Mouse (Mus musculus) layer of hippocampus, adult 18-20 months (tissue): Measurements from ENCODE around the gene Ablim1. TPM values are rescaled to one million over a fixed set of nuclear protein-coding genes. Genes with fewer than 3 reads are reported as not detected.

ENCODE experiments used
- DNase-seq, 2 experiments: peaks; one replicate each; pipeline ENCODE4 v3.0.0; 2022; ENCODE audit warnings: low spot score in 2 of 2
- total RNA-seq, 2 experiments: library from RNA; stranded (reverse); gene quantifications; 2 replicates each; pipeline ENCODE4 v1.2.3; 2021

The Ablim1 gene
- total RNA-seq, 2 experiments from 2014 or later = 73.4 to 75.7 TPM

DNA sequence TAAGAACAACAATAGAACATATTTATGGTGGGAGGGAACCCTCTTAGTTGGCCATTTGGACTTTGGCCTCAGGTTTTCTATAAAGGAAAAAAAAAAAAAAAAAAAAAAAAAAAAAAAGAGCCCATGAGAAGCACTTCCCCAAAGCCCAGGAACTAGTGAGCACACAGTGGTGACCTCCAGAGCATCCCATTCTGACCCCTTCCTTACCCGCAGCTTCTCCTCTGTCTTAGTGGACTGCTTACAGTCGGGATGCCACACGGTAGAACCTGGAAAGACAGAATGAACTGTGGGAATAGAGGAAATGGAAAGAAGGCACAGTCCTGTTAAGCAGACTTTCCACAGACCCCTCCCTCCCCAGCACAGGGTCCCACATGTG is 235.1 kb downstream of the Ablim1 start:
- DNase-seq = no peak

DNA sequence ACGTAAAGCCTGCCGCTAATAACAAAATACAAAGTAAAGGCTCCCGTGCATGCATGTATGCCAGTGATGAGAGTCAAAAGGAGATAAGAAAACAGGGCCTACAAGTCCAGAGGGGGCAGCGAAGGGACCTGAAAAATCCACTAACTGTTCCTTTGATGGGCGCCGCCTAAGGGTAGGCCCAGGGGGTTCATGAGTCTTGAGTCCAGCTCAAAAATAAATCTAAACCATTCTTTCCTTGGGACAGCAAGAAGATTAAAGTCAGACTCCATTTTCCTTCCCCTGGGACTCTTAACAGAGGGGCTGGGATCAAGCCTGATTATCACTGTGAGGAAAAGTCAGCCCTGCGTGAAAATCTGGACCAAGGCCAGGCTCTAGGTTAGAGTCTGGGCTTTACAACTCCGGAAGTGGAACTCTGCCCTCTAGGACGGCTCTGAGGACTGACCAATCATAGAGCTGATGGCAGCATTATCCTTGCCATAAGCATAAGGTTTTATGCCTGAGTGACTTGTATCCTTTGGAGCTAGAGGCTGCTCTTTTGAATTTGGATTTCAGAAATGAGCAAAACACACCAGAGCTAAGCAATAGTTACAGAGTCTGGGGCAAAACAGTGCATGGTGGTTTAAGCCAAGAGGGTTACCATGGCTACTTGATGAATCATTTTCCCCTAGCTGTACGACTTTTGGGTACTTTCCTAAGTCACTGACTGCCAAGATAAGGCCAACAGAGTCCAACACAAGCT is 235.7 kb downstream of the Ablim1 start:
- peak; percentile 26 to 70 for DNase-seq

DNA sequence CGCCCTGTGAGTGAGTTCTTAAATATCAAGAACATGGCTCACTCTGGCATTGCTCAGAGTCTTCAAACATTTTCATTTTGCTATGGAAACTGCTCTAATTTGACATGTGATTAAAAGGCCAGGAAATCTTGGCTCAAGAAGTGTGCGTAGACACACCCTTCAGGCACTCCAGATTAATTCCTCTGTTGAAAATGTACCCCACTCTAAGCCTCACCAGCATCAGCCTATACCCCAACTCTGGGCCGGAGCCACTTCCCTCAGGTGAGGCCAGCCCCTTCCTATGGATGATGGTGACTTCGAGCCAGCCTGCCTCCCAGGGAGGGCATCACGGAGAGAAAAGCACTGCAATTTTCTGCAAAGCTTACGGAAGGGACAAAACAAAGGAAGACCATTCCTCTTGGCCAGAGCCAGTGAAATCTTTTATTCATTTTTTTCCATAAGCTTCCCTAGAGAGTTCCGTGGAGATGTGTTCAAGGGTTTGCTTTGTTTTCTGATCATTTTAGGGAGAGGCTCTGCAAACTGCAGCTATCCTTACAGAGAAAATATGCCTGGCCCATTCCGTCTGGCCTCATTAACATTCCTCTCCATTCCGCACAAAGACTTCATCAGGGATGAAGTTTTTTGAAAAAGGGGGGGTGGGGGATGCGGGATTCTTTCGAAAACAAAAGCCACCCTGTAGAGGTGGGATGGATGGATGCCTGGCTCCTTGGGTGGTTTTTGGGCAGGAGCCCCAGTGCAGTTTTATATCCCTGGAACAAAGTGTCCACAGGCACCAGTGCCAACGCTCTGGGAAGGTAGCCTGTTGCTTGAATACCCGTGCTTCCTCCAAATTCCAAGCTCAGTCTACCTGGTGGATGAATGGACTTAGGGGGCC is 236.7 kb downstream of the Ablim1 start:
- no peak for DNase-seq

DNA sequence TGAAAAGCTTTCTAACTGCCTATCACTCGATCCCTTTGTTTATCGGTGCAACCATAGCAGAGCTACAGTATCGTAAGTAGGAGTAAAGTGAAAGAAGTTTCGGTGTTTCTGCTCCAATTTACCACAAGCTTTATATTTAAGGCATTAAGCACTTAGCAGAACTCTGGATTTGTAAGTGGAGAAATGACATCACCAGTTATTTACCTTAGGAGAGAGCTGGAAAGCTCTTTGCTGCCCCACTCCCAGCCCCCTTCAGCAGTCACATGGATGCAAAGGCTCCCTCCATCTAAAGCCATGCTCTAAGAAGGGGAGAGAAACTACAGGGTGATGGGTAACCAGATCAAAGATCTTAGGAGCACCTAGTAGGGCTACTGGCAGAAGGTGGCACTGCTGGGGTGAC is 241.3 kb downstream of the Ablim1 start:
- no peak for DNase-seq

DNA sequence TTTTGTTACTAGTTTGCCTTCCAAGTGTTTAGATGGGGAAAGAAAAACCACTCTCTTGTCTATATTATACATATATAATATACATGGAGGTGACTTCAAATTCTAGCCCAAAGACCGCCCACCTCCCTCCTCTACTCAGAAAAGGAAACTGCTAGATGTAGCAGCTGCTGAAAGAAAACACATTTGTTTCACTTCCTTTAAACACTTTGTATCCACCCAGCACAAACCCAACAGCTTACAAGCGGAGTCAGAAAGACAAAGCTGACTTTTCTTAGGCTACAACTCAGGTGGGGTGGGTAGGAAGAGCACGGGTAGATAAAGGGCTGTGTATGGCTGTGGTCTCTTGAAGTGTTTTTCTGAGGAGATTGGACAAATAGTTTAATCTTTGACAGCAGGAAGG is 242.0 kb downstream of the Ablim1 start:
- no peak for DNase-seq

DNA sequence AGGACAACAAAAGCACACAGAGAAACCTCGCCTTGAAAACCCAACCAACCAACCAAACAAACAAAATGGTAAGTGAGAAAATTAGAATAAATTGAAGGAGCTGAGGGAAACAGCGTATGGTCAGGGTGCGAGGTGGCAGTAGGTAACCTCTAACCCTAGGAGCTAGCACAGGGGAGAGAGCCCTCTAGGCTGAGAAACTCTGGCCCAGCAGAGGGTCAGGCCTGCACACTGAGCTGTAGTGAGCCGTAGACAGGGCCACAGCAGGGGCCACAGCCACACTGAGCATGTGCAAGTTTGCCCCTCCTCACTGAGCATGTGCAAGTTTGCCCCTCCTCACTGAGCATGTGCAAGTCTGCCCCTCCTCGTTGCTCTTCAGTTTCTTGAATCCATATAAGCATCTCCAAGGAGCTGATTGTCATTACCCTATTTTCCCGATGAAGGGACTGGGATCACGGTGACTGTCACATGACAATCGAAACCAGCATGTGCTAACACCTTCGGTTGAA is 247.6 kb downstream of the Ablim1 start:
- DNase-seq = no peak

DNA sequence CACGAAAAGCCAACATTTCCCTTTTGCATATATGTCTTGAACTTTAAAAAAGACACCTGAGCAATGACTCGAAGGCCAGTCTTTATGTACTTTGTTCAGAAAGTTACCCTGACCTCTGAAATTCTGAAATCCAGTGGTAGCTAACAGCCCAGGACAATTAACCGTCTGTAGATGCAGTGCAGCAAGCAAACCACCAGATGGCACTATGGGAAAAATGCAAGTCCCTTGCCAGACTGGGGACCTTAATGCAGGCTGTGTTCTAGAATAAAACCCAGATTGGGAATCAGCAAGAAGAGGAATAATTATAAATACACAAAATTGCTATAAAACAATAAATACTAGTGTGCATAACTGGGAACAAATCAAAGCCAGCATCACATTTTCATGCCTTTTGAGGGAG is 248.4 kb downstream of the Ablim1 start:
- peak; percentile 33 to 81 for DNase-seq

DNA sequence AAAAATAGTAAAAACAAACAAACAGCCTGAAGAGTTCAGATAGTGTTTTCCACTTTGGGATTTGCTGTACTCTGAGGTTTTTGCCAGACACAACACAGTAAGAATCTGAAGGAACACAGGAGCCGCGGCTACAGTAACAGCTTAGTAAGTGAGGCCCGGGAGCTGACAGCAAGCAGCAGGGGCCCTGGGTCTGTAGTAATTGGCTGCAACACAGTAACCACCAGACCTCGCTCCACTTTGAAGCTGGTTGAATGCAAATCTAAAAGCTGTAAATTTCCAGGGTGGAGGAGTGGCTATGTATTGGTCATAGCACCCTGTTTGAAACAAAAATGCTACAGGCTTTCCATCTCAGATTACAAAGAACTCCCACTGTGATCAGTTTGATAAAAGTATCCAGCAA is 252.0 kb downstream of the Ablim1 start:
- no peak for DNase-seq

DNA sequence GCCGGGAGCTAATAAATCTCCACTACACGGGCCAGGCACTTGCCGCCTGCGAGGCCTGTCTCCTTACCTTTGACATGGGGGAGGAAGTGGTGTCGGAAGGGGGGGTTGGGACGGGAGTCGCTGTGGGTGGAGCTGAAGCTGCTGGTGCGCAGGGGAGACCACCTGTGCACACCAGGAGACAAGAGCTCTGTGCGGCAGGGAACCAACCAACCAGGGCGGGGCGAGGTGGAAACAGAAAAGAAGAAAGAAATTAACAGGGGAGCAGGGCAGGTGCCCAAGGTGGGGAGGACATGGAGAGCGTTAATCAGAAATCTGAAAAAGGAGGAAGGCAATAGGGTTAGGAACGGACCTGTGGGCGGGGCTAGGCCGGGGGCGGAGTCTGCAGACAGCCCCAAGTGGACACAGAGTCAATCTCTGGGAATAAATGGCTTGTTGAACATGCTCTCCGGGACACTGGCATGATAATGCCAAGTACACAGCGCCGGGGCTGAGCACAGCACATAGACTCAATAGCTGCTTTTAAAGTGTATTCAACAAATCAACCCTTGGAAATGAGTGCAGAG is 255.6 kb downstream of the Ablim1 start:
- DNase-seq = no peak

DNA sequence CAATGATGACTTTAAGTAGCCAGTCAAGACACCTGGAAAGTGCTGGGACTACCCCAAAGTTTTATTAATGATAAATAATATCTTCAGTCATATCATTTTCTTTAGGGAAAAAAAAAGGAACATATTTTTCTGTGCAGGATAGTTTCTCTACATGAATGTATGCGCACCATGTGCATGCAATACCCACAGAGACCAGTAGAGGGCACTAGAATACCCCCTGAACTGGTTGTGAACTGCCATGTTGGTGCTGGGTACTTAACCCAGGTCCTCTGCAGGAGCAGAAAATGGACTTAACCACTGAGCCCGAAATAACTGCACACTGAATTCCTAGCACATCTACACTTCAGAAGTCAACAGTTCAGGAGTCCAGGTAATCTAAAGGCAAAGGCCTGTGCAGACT is 257.2 kb downstream of the Ablim1 start:
- DNase-seq = no peak

DNA sequence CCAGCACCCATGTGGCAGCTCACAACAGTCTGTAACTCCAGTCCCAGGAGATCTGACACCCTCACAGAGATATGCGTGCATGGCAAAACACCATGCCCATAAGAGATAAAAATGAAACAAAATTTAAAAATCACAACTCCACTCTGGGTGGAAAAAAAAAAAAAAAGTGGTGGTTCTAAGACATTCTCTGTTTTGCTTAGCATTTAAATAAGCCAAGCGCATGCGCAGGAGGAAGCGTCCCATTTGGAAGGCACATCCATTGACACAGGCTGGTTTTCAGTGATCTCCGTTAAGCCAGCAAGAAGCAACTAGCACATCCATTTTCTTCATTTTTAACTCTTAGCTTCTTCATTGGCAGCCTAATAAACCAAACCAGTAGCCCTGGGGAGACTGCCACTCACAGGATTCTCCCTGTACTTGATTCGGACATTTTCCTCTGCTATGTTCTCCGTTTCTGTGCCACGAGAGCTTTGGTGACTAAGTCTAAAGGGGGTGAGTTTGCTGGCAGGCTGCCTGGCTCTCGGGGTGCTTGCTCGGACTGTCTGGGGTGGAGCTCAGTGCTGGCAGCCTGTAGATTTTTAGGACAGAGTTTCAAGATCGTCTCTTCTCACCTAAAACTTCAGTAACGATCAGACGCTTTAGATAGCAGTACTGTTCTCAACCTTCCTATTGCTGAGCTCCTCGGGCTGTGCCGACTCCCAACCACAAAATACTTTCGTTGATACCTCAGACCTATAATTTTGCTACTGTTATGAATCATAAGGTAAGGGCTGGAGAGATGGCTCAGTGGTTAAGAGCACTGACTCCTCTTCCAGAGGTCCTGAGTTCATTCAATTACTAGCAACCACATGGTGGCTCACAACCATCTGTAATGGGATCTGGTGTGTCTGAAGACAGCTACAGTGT is 259.3 kb downstream of the Ablim1 start:
- DNase-seq = peak in 1 of 2 experiments; percentile 19

DNA sequence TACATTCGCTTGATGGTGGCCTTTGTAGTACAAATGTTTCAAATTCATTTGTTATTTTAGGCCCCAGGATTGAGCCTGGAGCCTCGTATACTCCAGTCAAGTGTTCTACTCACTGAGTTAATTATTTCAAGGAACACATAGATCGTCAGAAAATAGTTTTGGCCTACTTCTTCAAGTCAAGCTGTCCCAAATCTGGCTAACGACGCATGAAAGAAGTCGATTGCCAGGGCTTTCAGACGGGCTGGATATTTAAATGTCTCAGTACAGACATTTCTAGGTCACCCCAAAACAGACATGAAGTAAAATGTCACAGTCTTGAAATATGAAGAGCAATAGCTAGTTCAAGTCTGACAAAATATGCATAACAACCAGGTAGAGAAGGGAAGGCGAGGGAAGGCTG is 261.8 kb downstream of the Ablim1 start:
- no peak for DNase-seq

DNA sequence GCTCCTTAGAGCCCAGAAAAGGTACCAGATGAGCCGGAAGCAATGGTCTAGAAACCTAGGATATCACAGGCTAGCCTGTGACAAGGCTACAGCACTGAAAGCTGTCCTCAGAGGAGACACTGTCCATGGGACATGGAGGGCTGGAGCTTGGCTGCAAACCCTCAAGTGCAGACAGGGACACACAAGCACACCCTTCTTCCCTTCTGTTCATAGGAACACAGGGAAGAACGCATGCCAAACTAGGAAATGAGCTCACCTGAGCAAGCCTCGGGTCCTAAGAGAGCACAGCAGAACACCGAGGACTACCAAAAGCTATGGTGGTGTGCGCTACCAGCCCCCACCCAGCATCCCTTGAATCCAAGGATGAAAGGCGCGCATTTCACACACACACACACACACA is 262.7 kb downstream of the Ablim1 start:
- DNase-seq = no peak

DNA sequence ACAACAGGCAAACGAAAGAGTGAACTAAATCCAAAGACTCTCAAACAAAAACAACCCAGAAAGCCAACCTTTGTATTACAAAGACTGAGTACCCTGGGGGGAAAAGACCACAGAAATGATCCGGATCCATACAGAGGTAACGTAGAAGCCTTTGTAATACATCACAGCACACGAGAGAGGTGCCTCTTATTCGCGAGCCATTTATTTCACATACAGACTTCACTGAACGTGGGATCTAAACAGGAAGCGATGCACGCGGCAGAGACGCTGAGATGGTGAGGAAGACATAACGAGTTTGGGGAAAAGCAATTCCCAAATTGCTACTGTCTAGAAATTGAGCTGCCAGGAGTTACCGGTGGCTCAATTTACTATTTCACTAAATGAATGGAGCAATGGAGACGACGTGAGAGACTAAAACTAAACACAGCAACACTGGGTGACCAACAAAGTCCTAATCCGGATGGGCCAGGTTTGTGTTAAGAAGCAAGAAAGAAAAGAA is 265.1 kb downstream of the Ablim1 start:
- DNase-seq = no peak

DNA sequence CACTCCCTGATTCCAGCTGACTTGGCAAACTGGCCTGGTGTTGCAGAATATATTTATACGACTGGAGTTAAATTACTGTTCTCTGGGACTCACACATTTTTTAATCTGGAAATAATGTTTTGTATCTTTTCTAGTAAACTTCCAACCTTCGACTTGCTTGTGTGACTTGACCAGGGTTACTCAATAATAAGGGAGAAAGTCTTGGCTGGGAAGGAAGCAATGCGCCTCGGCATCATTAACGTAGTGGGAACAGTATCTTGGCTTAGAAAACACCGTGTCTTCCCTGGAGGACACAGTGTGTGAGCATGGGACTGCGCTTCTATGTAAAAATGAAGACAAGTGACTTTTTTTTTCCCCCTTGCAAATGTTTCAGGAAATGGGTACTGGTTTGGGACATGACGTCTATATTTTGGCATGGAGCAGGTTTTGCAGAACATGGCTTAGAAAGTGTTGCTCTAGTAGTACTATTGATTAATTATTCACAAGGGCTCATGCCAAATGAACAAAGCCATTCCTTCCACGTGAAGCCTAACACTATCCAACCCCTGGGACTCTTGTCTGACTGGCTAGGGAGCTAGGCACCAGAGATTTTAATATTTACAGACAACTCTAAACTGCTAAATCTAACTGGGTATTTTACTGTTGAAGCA is 266.9 kb downstream of the Ablim1 start:
- no peak for DNase-seq

DNA sequence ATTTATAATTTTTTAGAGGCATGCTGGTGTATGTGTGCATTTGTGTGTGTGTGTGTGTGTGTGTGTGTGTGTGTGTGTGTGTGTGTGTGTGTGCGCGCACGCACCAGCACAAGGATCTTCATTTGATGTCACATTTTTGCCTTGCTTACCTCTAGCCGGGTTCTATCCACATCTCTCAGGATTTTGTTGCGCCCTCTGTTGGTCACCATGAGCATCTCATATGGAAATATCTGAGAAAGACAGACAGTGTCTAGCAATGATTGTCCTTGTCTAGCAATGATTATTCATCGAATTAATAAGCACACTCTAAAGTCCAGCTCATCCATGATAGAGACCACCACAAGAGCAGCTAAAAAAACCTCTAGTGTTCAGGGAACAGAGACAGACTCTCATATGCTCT is 275.5 kb downstream of the Ablim1 start:
- peak in 1 of 2 experiments; percentile 32 for DNase-seq

DNA sequence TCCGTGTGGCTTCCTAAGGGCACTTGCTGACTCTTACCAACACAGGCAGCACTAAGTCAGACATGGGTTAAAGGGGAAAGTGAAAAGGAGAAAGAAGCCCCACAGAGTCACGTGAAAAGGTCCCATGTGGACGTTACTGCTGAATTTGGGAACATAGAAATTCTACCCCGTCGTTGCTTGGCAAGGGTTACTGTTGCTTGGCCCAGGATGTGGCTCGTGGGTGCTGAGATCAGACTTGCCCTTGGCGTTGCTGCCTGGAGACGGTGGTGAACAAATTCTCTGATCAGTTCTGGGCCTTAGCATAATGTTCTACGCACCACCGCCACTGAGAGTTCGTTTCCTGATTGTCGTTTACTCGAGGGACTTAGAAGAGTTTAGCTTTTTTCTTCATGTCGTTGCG is 277.9 kb downstream of the Ablim1 start:
- no peak for DNase-seq

DNA sequence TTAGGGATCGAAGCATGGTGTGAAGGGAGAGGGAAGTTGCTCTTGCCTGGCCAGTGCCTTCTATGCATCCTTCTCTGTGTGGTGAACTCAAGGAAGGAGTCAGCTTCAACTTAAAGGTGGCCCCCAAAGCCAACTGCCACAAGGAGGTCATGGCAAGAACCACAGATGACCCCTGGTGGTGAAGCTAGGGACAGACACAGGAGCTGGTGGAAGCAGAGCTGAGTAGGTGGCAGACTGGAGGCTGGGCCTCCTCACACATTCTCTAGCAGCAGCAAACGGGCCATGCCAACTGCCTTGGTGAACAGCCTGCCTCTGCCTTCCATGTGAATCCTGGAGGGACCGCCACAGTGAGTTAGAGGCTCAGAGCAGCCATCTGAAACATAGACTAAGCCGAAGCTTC is 283.1 kb downstream of the Ablim1 start:
- DNase-seq = peak; percentile 44 to 77

DNA sequence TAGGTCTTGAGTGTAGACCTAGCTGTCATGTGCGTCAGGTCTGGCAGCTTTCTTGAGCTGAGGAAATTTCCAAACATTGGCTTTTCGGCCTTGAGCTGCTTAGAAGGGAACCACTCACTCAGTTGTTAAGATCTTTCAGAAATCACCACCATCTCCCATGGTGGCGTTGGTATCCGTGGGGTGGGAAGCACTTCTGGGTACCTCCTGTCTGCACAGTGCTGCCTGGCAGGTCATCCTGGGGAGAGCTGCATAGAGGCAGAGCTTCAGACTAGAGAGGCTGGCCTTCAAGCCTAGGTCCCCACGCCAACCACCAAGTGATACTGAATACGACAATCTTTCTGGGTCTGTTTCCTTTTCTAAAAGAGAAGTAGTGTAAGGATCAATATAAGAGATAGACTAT is 285.3 kb downstream of the Ablim1 start:
- DNase-seq = no peak
